Mouse (Mus musculus) liver, adult 2 months (tissue): Measurements from ENCODE around the gene Dgke.

Experiments
- CTCF ChIP-seq: fragments of 200-500 bp; IDR thresholded peaks from 2 replicates; pipeline ENCODE4 v1.5.1; 2011; ENCODE audit warnings: low read depth, low read length, control low read depth
- POLR2A ChIP-seq: fragments of 200-500 bp; IDR thresholded peaks from 2 replicates; pipeline ENCODE4 v1.6.1; 2011; ENCODE audit warnings: low read length, control low read depth; ENCODE audit not compliant: insufficient read depth; ENCODE audit errors: extremely low read depth

DNA sequence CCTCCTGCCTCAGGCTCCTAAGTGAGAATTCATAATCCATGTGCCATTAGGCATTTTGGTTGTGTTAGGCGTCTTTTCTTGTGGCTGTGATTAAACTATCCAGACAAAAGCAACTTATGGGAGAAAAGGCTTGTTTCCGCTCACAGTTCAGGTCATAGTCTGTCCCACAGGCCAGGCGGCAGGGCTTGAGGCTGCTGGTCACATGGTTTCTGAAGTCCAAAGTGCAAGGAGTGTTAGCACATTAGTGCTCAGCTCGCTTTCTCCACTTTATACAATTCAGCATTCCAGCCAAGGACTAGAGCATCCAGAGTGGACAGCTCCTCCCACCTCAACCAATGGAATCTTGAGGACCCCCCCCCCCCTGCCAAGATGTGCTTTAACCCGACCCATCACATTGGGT lies 54.4 kb downstream of the Dgke start:
- TF ChIP-seq POLR2A: no peak
- no peak for TF ChIP-seq CTCF
